Mouse (Mus musculus) kidney, postnatal 10 days (tissue): ENCODE measurements around the gene Serpina3k.
A peak's percentile ranks its signal among the peaks of the same experiment; 100 is the strongest.
"Not testable (repeated sequence)": the region's sequence is repeated elsewhere in the genome, so short reads cannot be mapped to it uniquely, and the experiment has no call there.

Experiments used
- DNase-seq: peaks from one replicate; pipeline ENCODE4 v3.0.0; 2021; ENCODE audit warnings: mixed read lengths

Serpina3k gene

DNA sequence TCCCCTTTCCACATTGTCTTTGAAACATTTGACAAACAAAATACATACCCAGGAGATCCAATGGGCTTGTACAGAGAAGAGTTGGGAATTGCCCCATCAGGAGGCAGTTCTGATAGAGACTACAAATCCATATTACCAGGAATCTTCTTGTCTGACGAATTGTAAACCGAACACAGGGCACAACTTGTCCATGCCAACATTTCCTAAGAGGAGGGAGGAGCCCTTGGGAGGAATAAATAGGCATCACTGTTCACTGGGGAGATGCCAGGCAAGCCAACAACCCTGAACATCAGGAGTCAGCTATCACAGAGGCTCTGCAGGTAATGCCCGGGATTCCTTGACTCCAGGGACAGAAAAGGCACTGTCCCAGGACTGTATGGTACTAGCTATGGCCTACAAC, at the start of gene Serpina3k, which contains the start of gene Serpina3m:
Gene Serpina3k (plus strand): TSS at position 261 of the 400 bp plus-strand sequence.
Gene Serpina3m (plus strand): TSS at position 261 of the 400 bp plus-strand sequence.
- DNase-seq, result not testable (repeated sequence)

GRCm38 (mm10) chr12:104289872-104290271, 48.4 kb upstream of the Serpina3k start:
- no peak for DNase-seq

DNA sequence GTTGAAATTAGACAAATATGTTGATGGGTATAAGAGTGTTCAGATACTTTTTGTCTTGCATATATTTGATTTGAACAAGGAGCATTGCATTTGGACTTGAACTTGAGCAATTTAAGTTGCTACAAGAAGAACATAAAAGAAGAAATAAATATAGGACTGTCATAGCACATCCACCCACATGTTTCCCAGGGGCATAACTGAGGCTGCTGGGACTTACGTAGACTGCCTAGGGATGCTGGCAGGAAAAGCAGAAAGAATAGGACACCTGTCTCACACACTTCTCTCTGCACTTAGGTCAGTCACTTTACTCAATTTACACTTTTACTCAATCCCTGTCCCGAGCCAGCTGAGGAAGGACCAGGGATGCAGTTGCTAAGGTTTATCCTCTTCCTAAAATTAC, 44.3 kb upstream of the Serpina3k start:
- no peak for DNase-seq

DNA sequence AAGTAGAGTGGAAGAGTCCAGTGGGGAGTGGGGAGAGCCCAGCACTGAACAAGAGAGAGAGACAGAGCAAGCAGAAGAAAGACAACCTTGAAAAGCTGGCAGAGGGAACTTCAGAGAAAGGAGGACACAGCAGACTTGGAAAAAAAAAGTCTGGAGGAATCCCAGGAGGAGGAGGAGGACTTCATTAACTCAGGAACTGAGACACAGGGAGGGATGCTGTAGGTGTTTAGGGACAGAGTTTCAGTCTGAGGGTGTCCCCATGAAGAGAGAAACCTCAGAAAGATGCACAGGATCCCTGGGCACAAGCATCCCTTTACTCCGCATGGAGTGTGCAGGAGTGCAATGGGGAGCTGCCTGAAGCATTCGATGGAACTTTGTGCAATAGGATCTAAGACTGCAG, 40.2 kb upstream of the Serpina3k start:
- no peak for DNase-seq

GRCm38 (mm10) chr12:104305991-104306390, 32.3 kb upstream of the Serpina3k start:
- DNase-seq, result no peak

DNA sequence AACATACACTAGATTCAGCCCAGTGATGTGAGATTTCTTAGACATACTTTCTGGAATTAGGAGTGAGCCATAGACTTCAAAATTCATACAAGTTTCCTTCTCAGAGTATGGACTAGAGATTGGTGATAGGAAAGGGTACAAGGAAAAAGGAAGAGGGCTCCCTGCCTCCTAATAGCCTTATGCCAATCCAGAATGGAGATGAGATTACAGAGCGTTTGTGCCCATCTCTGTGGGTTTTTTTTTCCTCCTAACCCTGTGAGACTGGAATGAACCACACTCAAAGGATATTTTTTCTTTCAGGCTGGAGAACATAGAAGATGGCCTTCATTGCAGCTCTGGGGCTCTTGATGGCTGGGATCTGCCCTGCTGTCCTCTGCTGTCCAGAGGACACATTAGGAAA, 24.0 kb upstream of the Serpina3k start, which contains the start of gene Serpina3j:
Gene Serpina3j (plus strand): TSS at position 301 of the 400 bp plus-strand sequence.
- no peak for DNase-seq

DNA sequence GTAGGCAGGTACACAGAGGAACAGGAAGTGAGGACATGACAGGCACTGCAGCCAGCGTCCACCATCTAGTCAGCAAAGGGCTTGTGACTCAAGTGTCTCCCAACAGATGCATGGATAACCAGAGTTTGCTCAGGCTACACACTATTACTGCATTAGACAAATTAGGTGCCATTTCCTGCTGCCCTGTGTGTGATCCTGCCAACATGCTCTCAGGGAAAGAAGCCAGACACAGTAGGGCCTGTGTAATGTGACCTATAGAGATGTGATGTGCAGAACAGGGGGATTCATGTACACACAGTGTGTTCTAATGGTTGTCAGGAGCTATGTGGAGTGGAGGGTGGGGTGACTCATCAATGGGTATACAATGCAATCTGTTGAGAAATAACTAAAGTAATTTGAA, 15.8 kb upstream of the Serpina3k start:
- DNase-seq, result no peak

- no peak for DNase-seq
Measured at GRCm38 (mm10) chr12:104331701-104332100, 6.6 kb upstream of the Serpina3k start.

GRCm38 (mm10) chr12:104336873-104337272, 1.4 kb upstream of the Serpina3k start:
- DNase-seq, result not testable (repeated sequence)

GRCm38 (mm10) chr12:104338705-104339104, 419 bp downstream of the Serpina3k start:
- DNase-seq, result no peak

GRCm38 (mm10) chr12:104342489-104342888, 4.2 kb downstream of the Serpina3k start:
- DNase-seq, result not testable (repeated sequence)

- DNase-seq, result no peak
Measured at GRCm38 (mm10) chr12:104345181-104345580, 6.9 kb downstream of the Serpina3k start.

GRCm38 (mm10) chr12:104345707-104346106, 7.4 kb downstream of the Serpina3k start:
- DNase-seq, result no peak

GRCm38 (mm10) chr12:104347091-104347490, 8.8 kb downstream of the Serpina3k start:
- no peak for DNase-seq

- DNase-seq, result peak; percentile 73
Measured at GRCm38 (mm10) chr12:104351812-104352211, 13.5 kb downstream of the Serpina3k start.

GRCm38 (mm10) chr12:104356006-104356405, 17.7 kb downstream of the Serpina3k start:
- no peak for DNase-seq

GRCm38 (mm10) chr12:104369986-104370385, 31.7 kb downstream of the Serpina3k start:
- no peak for DNase-seq

- DNase-seq, result not testable (repeated sequence)
Measured at GRCm38 (mm10) chr12:104377179-104377578, 38.9 kb downstream of the Serpina3k start.

GRCm38 (mm10) chr12:104378351-104378750, 40.1 kb downstream of the Serpina3k start:
- not testable (repeated sequence) for DNase-seq

GRCm38 (mm10) chr12:104378815-104379214, 40.5 kb downstream of the Serpina3k start:
- not testable (repeated sequence) for DNase-seq

DNA sequence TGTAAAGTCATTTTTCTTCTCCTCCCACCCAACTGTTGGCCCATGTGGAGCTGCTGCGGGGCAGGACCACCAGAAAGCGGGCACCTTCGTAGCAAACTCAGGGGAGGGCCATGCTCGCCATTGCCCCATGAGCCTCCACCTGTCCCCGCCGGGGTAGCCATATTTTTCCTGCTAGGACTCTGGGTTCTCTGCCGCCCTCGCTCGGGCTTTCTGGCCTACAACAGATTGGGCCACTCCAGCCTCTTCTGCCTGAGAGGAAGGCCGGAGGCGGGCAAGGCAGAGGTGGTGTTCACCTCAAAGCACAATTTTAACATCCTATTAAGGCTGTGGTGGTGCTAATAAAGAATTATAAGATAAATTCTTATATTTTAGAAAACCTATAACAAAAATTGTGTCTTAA, 41.6 kb downstream of the Serpina3k start:
- no peak for DNase-seq

DNA sequence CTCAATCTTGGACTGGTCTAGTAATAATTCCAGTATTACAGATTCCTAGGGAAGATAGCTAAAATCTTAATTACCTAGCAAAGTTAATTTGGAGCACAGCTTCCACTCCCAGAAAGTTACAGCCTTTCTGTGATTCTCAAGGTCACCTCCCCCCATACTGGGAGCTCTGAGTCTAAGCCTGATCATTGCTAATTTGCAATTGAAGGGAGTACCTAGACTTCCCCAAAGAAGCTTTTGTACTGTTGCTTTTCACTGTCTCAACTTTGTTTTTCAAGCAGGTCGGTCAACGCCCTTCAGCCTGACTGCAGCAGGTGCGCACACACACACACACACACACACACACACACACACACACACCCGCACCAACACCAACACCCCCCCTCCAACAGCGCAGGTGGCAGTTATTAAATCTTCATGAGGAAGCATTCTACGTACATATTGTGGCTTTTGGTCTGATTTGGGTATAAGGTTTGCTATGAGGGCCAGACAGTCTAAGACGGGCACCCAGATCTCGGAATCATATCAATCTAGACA, 42.9 kb downstream of the Serpina3k start:
- DNase-seq, result not testable (repeated sequence)

DNA sequence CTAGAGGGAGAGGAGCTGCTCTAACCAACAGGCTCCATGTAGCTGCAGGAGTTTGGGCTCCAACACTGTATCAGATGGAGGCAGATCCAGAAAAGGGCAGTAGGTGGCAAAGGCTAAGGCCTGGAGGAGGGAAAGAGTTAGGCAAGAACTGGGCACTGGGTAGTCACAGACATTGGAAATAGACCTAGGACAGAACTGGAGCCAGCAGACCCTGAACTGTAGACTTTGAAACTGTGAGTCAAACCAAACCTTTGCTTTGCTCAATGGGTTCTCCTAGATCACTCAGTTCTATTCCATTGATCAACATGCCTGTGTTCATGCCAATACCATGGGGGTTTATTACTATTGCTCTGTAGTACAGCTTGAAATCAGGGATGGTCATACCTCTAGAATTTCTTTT, 47.7 kb downstream of the Serpina3k start:
- DNase-seq, result not testable (repeated sequence)

DNA sequence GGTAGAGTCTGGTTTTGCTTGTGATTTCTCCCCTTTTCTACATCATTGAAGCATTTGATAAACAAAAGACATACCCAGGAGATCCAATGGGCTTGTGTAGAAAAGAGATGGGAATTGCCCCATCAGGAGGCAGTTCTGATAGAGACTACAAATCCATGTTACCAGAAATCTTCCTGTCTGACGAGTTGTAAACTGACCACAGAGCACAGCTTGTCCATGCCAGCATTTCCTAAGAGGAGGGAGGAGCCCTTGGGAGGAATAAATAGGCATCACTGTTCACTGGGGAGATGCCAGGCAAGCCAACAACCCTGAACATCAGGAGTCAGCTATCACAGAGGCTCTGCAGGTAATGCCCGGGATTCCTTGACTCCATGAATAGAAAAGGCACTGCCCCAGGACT, 48.6 kb downstream of the Serpina3k start:
- DNase-seq, result not testable (repeated sequence)

DNA sequence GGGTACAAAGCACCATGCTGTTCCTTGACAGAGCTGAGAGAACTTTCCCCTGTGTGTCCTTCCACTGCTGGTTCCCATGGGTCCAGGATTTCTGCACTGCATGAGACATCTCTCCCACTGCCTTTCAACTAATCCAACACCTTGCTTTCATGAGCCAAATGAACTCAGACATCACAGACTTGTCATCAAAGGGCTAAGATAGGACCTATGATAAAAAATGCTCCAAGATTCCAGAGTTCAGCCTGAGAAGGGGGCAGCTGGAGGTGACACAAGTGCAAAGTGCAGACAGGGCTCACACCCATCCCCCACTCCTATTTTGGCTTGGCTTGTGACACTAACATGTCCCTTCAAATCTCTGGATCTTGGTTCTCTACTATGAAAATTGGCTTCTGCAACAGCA, 50.2 kb downstream of the Serpina3k start:
- no peak for DNase-seq
